Comparison of ENCODE assay signal across 17 mouse cellular contexts in the genomic region with DNA sequence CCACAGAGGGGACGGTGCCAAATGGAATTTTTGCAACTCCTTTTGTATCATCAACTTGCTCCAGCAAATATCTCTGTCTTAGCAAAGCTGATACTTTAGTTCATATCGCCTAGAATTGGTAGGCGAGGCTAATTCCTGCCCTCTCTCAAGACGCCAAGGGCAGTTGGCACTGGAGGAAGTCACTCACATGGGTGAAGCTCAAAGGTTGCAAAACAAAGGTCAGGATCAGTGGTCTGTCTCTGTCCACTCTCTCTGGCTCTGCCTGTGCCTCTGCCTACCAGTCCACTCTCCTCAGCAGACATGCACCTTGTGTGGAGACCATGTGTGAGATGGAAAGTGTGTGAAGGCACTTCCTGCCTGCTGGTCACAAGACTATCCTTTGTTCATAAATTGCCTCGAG. TPM values are rescaled to one million over a fixed set of nuclear protein-coding genes. Genes with fewer than 3 reads are reported as not detected.
DNase-seq lines count a peak whose midpoint lies in the region; ATAC-seq and TF ChIP-seq lines count a peak whose summit lies in the region.
"Had no signal": no experiment of that assay in that cellular context is flagged by ENCODE, and none has a peak within 500 bp of the region (broad histone marks: within the 10 kb centered on the region; RNA-seq: fewer than 3 reads in every experiment).

No protein-coding gene starts in this region.

- DNase-seq in kidney, adult 11 months = peak; percentile 88
- DNase-seq in liver, adult 2 months (ENCODE audit: extremely low read depth, low read depth, low spot score) = peak; percentile 94
- DNase-seq in liver, postnatal 0 days = no peak
- peak; percentile 75 for DNase-seq in kidney, postnatal 14 days
- DNase-seq in thymus, postnatal 4 days = no peak
- no peak for DNase-seq in heart, adult 2 months
- DNase-seq: adrenal gland, postnatal 36 days; cerebellum, adult 11-12 months; cerebellum, adult 9-10 months; cerebellum, postnatal 25 days; gastrocnemius, postnatal 36 days; heart, postnatal 36 days had no signal

- no peak overlapping the region for H3K4me3 ChIP-seq in kidney, embryonic 15.5 days (replicated peaks)
- H3K4me3 ChIP-seq in liver, adult 2 months (ENCODE audit: insufficient read depth, low read depth, low read length) = no peak overlapping the region
- H3K4me3 ChIP-seq in liver, postnatal 0 days (ENCODE audit: low read depth, low read length) = no peak overlapping the region
- no peak overlapping the region for H3K4me3 ChIP-seq in heart, adult 2 months
- H3K4me3 ChIP-seq: embryonic facial prominence, embryonic 12.5 days; forebrain, embryonic 15.5 days; heart, embryonic 13.5 days; hindbrain, embryonic 15.5 days had no signal

- no peak for ATAC-seq in kidney, embryonic 15.5 days (replicated peaks; ENCODE audit: low FRiP score)
- ATAC-seq in liver, postnatal 0 days = no peak
- ATAC-seq: forebrain, embryonic 15.5 days had no signal

- no peak for TF ChIP-seq POLR2A in liver, adult 2 months (IDR thresholded peaks at IDR 0.05; ENCODE audit: extremely low read depth, insufficient read depth, low read length)
- no peak for TF ChIP-seq POLR2A in heart, adult 2 months (IDR thresholded peaks at IDR 0.05; ENCODE audit: insufficient read depth, low read depth, low read length)

- H3K4me2 ChIP-seq in kidney, embryonic 15.5 days = no peak overlapping the region
- no peak overlapping the region for H3K4me2 ChIP-seq in liver, postnatal 0 days (ENCODE audit: low read depth, low read length)
- H3K4me2 ChIP-seq: embryonic facial prominence, embryonic 12.5 days; forebrain, embryonic 15.5 days; heart, embryonic 13.5 days; hindbrain, embryonic 15.5 days had no signal

- no peaks in the 10 kb centered on the region for H3K27me3 ChIP-seq in kidney, embryonic 15.5 days
- H3K27me3 ChIP-seq in liver, adult 2 months (ENCODE audit: control insufficient read depth, insufficient read depth, low read length) = no peaks in the 10 kb centered on the region
- no peaks in the 10 kb centered on the region for H3K27me3 ChIP-seq in liver, postnatal 0 days (ENCODE audit: insufficient read depth, low read length)
- no peaks in the 10 kb centered on the region for H3K27me3 ChIP-seq in heart, adult 2 months (ENCODE audit: control insufficient read depth, insufficient read depth, low read length)
- H3K27me3 ChIP-seq: embryonic facial prominence, embryonic 12.5 days; forebrain, embryonic 15.5 days; heart, embryonic 13.5 days; hindbrain, embryonic 15.5 days had no signal

- H3K4me1 ChIP-seq in kidney, embryonic 15.5 days = no peaks in the 10 kb centered on the region
- H3K4me1 ChIP-seq in liver, adult 2 months (ENCODE audit: control insufficient read depth, insufficient read depth, low read length) = peaks cover 15% of the 10 kb centered on the region
- H3K4me1 ChIP-seq in liver, postnatal 0 days (ENCODE audit: insufficient read depth) = no peaks in the 10 kb centered on the region
- H3K4me1 ChIP-seq in heart, adult 2 months (ENCODE audit: control insufficient read depth, insufficient read depth, low read length) = no peaks in the 10 kb centered on the region; the same call in 1 of the 2 replicates
- H3K4me1 ChIP-seq: forebrain, embryonic 15.5 days; heart, embryonic 13.5 days had no signal

- intact Hi-C loops in heart, adult 2 months (cut with DNase I) = no loop called here

- no peaks in the 10 kb centered on the region for H3K9me3 ChIP-seq in kidney, embryonic 15.5 days (replicated peaks)
- H3K9me3 ChIP-seq in liver, postnatal 0 days (ENCODE audit: low read length) = no peaks in the 10 kb centered on the region
- H3K9me3 ChIP-seq: embryonic facial prominence, embryonic 12.5 days; forebrain, embryonic 15.5 days; heart, embryonic 13.5 days; hindbrain, embryonic 15.5 days had no signal

- 81% methylated on average over 5 of the region's 5 CpGs for WGBS in kidney, embryonic 15.5 days
- 33% methylated on average over 5 of the region's 5 CpGs for WGBS in liver, adult 2 months
- WGBS in liver, postnatal 0 days (ENCODE audit: insufficient replicate concordance) = 74% methylated on average over 5 of the region's 5 CpGs
- 78% methylated on average over 5 of the region's 5 CpGs for WGBS in heart, adult 2 months

- no peaks in the 10 kb centered on the region for H3K79me2 ChIP-seq in liver, adult 2 months (ENCODE audit: control insufficient read depth, insufficient read depth, low read length)
- H3K79me2 ChIP-seq in heart, adult 2 months (replicated peaks; ENCODE audit: control insufficient read depth, insufficient read depth, low read length) = no peaks in the 10 kb centered on the region

- no peak overlapping the region for H3K9ac ChIP-seq in kidney, embryonic 15.5 days
- no peak overlapping the region for H3K9ac ChIP-seq in liver, adult 2 months (ENCODE audit: low read depth, low read length)
- no peak overlapping the region for H3K9ac ChIP-seq in liver, postnatal 0 days (replicated peaks)
- no peak overlapping the region for H3K9ac ChIP-seq in heart, adult 2 months (ENCODE audit: low read depth, low read length)
- H3K9ac ChIP-seq: embryonic facial prominence, embryonic 12.5 days; forebrain, embryonic 15.5 days; heart, embryonic 13.5 days; hindbrain, embryonic 15.5 days had no signal

- no peak overlapping the region for H3K27ac ChIP-seq in kidney, embryonic 15.5 days
- peak overlapping the region; percentile 68 for H3K27ac ChIP-seq in liver, adult 2 months (replicated peaks; ENCODE audit: insufficient read depth, low read depth, low read length)
- no peak overlapping the region for H3K27ac ChIP-seq in liver, postnatal 0 days (ENCODE audit: low read depth)
- no peak overlapping the region for H3K27ac ChIP-seq in heart, adult 2 months
- H3K27ac ChIP-seq: embryonic facial prominence, embryonic 12.5 days; forebrain, embryonic 15.5 days; heart, embryonic 13.5 days; hindbrain, embryonic 15.5 days had no signal

- H3K36me3 ChIP-seq in kidney, embryonic 15.5 days = no peaks in the 10 kb centered on the region
- peaks cover 30% of the 10 kb centered on the region for H3K36me3 ChIP-seq in liver, adult 2 months (ENCODE audit: control insufficient read depth, insufficient read depth, low read length)
- H3K36me3 ChIP-seq in liver, postnatal 0 days (replicated peaks; ENCODE audit: insufficient read depth, low read length) = 0 out of 2 replicates have a peak, but pooled peaks cover 10% of the 10 kb centered on the region
- no peaks in the 10 kb centered on the region for H3K36me3 ChIP-seq in heart, adult 2 months (ENCODE audit: control insufficient read depth, insufficient read depth, low read length)
- H3K36me3 ChIP-seq: embryonic facial prominence, embryonic 12.5 days; forebrain, embryonic 15.5 days; hindbrain, embryonic 15.5 days had no signal

- TF ChIP-seq CTCF in liver, adult 2 months (IDR thresholded peaks at IDR 0.05; ENCODE audit: low read depth, low read length) = no peak
- TF ChIP-seq CTCF in liver, postnatal 0 days (IDR thresholded peaks at IDR 0.05; ENCODE audit: low read depth) = no peak
- TF ChIP-seq CTCF in heart, adult 2 months (IDR thresholded peaks at IDR 0.05) = no peak

- no peak for TF ChIP-seq EP300 in liver, postnatal 0 days (IDR thresholded peaks at IDR 0.05; ENCODE audit: low read depth)
- TF ChIP-seq EP300 in heart, adult 2 months (IDR thresholded peaks at IDR 0.05; ENCODE audit: insufficient read depth, low read depth, low read length) = no peak

RNA-seq across cellular contexts. Expression of a gene that starts 48.4 kb away (rescaled TPM):
- polyA plus RNA-seq in kidney, embryonic 15.5 days (2015; fragmentation: Nextera tagmentation; extraction: Ambion mirVana) = 1.9 and 2.9 TPM in 2 replicates
- total RNA-seq in liver, adult 2 months (2014; rRNA removed) = 12.1 and 13.7 TPM in 2 replicates
- polyA plus RNA-seq in liver, adult 2 months (2012; rRNA removed) = 18.3 and 25.2 TPM in 2 replicates
- 8.8 and 9.6 TPM in 2 replicates for polyA plus RNA-seq in liver, postnatal 0 days (2015; fragmentation: Nextera tagmentation; extraction: Ambion mirVana)
- 10 to 100 TPM; 11.0 to 18.2 TPM for total RNA-seq in heart, adult 2 months (2021)
- 14.0 and 17.3 TPM in 2 replicates for polyA plus RNA-seq in heart, adult 2 months (2012; rRNA removed)

Comparison
In these comparisons a context has a peak if more than half of its experiments do, and no peak if none do; other contexts are left out.
1. DNase-seq: peak in kidney, adult 11 months (single experiment), liver, adult 2 months (single experiment) and kidney, postnatal 14 days (single experiment); none in liver, postnatal 0 days (single experiment), thymus, postnatal 4 days (single experiment) and heart, adult 2 months (0 of 2).